Mouse (Mus musculus) liver, embryonic 14.5 days (tissue): ENCODE measurements around the gene Tapbp. TPM values are rescaled to one million over a fixed set of nuclear protein-coding genes. Genes with fewer than 3 reads are reported as not detected.
A peak's percentile ranks its signal among the peaks of the same experiment; 100 is the strongest.

Experiments used
- ATAC-seq: fragments of 200-750 bp; cut with Nextera tagmentation; 2 replicates; pipeline ENCODE4 v1.8.0; 2017; ENCODE audit warnings: moderate number of reproducible peaks, mild to moderate bottlenecking, moderate library complexity; ENCODE audit not compliant: insufficient read depth
- DNase-seq, 3 experiments: peaks; one replicate each; pipeline ENCODE4 v3.0.0-alpha.2; 2012 to 2013; ENCODE audit warnings: low read depth in 3 of 3, low spot score in 3 of 3
- H3K27ac ChIP-seq: fragments of 300-500 bp; sonication (generic); 2 replicates; pipeline ENCODE4 v1.5.1; 2014; ENCODE audit warnings: moderate library complexity, mild to moderate bottlenecking, control low read depth, inconsistent platforms
- H3K27me3 ChIP-seq: fragments of 300-500 bp; sonication (generic); 2 replicates; pipeline ENCODE4 v1.6.1; 2014; ENCODE audit warnings: mild to moderate bottlenecking, low read length, moderate library complexity; ENCODE audit not compliant: control insufficient read depth, insufficient read depth
- H3K36me3 ChIP-seq: fragments of 300-500 bp; sonication (generic); replicated peaks from 2 replicates; pipeline ENCODE4 v1.6.1; 2014; ENCODE audit warnings: low read depth; ENCODE audit not compliant: control insufficient read depth, insufficient read depth
- H3K4me1 ChIP-seq, 2 experiments: fragments of 200-500 bp in 1 of 2; fragments of 300-500 bp in 1 of 2; sonication (generic) in 1 of 2; replicated peaks; 2 replicates each; pipeline ENCODE4 v1.6.1; 2012 to 2014; ENCODE audit warnings: antibody characterized with exemption in 1 of 2, inconsistent platforms in 1 of 2, low read length in 1 of 2; ENCODE audit not compliant: control insufficient read depth in 2 of 2, insufficient read depth in 2 of 2
- H3K4me2 ChIP-seq: fragments of 300-500 bp; sonication (generic); 2 replicates; pipeline ENCODE4 v1.6.1; 2014; ENCODE audit warnings: low read depth, mild to moderate bottlenecking, control low read depth, moderate library complexity
- H3K4me3 ChIP-seq, 2 experiments: fragments of 200-500 bp in 1 of 2; fragments of 300-500 bp in 1 of 2; sonication (generic) in 1 of 2; 2 replicates each; pipeline ENCODE4 v1.5.1; 2012 to 2014; ENCODE audit warnings: low read depth in 2 of 2, low read length in 2 of 2, mild to moderate bottlenecking in 2 of 2, control low read depth in 1 of 2, inconsistent platforms in 1 of 2, moderate library complexity in 1 of 2; ENCODE audit not compliant: insufficient read depth in 1 of 2
- H3K9ac ChIP-seq: fragments of 300-500 bp; sonication (generic); replicated peaks from 2 replicates; pipeline ENCODE4 v1.6.1; 2014; ENCODE audit warnings: mild to moderate bottlenecking, control low read depth, moderate library complexity
- H3K9me3 ChIP-seq: fragments of 300-500 bp; sonication (generic); 2 replicates; pipeline ENCODE4 v1.6.1; 2016; ENCODE audit warnings: low read length, mixed read lengths; ENCODE audit not compliant: control insufficient read depth
- CTCF ChIP-seq: IDR thresholded peaks from 2 replicates; pipeline ENCODE4 v1.5.1; 2016; ENCODE audit warnings: antibody characterized with exemption, low read depth, control low read depth
- EP300 ChIP-seq: IDR thresholded peaks from 2 replicates; pipeline ENCODE4 v1.6.1; 2016; ENCODE audit warnings: antibody characterized with exemption, low read depth
- WGBS: fragments of 180-500 bp; shearing (Covaris S2); extraction: QIAGEN DNeasy Blood & Tissue Kit; methylation state at CpG from one replicate; pipeline ENCODE4 v1.1.7; 2014; ENCODE audit not compliant: insufficient replicate concordance; 5-methylcytosine and 5-hydroxymethylcytosine counted together
- polyA plus RNA-seq, 2 experiments: library from polyadenylated mRNA; depleted of rRNA in 1 of 2; stranded (reverse) in 1 of 2; unstranded in 1 of 2; fragments of >200 nt; fragmentation: Nextera tagmentation in 1 of 2; extraction: Ambion mirVana in 1 of 2; gene quantifications; 2 replicates each; pipeline versions ENCODE4 v1.2.1 to v1.2.3; 2012 to 2014

Gene Tapbp
- polyA plus RNA-seq, 2 experiments: 10.6 to 24.0 TPM

DNA sequence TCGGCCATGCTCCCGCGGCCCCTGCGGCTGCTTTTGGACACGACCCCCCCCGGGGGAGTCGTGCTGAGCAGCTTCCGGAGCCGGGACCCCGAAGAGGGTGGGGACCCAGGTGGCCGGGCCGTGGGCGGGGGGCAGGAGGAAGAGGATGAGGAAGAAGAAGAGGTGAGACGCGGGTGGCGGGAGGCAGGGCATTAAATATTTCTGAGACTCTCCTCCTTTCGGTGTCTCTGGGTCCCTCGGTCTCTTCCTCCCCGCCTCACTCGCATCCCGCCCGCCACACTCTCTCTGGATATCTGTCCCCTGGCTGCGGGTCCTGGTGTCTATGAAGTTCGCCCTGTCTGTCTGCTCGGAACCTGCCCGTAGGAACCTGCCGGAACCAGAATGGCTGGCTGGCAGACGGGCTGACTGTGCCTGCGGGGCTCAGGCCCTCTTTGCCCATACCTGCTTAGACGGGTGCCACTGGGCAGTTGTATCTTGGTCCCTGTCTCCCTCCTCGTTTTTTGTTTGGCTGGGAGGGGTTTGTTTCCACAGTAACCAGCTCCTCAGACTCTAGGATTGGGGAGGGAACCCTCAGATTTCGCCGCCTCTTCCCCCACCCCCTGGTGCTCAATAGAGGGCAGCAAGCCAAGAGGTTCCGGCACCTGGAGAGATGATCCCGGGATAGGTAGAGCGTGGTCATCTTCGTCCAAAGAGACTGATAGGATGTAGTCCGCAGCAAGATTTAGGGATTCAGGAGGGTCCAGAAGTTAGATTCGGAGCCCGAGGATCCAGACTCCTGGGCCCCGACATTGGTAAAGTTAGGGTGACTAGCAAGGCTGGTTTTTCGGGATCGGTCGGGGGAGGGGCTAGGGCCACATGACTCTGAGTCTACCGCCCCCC is 14.8 kb downstream of the Tapbp start:
- H3K36me3 ChIP-seq: peaks cover 2% of the 10 kb centered on the region; the same call in 1 of the 2 replicates
- H3K27ac ChIP-seq: peak overlapping the region; percentile 83
- DNase-seq (peak in 1 of 3 experiments; percentile 71), ATAC-seq (peak; percentile 9; the same call in 1 of the 2 replicates)
- H3K4me2 ChIP-seq: peak overlapping the region; percentile 100
- peaks cover 2 to 4% of the 10 kb centered on the region in 2 experiments; a peak in 2 of 4 replicates for H3K4me1 ChIP-seq
- H3K9ac ChIP-seq: peak overlapping the region; percentile 79
- WGBS: 1% methylated on average over 45 of the region's 45 CpGs
- TF ChIP-seq EP300: no peak
- no peak; the same call in 1 of the 2 replicates for TF ChIP-seq CTCF
- no peaks in the 10 kb centered on the region for H3K27me3 ChIP-seq
- H3K9me3 ChIP-seq: no peaks in the 10 kb centered on the region
- H3K4me3 ChIP-seq: peak overlapping the region; percentile 74 to 88

DNA sequence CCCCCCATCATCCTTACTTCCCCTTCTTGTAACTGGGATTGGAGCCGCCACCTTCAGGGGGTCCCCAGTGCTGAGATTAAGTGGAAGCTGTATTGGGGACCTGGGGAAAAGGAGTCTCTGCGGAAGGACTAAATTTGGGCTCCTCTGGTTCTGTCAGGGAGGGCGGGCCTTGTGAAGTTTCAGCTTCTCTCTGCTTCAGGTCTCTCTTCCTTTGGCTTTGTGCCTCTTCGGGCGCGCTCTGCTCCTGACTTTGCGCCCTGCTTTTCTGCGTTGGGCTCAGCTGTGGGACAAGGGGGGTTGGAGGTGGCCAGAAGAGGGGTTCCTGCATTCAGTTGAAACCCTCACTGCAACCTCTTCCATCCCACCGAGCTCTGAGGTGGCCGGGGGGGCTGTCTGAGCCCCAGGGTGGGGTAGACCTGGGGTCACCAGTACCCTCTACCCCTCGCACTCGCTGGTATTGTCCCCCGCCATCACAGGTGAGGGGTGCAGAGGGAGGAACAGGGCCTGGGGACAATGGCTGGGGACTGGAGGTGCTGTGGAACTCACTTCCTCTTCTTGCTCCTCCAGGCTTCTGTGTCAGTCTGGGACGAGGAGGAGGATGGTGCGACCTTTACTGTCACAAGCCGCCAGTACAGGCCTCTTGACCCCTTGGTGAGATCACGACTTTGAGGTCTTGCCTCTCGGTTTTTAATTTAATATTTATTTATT is 15.6 kb downstream of the Tapbp start:
- DNase-seq: no peak
- H3K4me1 ChIP-seq: peaks cover 2 to 4% of the 10 kb centered on the region in 2 experiments; a peak in 2 of 4 replicates

DNA sequence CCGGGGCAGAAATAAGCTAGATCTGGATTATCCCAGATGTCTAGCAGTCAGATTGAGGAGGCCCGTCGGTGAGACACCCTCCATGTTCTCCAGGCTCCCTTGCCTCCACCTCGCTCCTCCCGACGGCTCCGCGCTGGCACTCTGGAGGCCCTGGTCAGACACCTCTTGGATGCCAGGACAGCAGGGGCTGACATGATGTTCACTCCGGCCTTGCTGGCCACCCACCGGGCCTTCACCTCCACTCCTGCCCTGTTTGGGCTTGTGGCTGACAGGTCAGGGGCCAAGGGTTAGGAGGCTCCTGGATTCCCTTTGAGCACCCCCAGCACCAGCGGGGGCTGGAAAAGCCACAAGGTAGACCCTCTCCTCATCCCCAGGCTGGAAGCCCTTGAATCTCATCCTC is 16.2 kb downstream of the Tapbp start:
- no peak overlapping the region for H3K4me2 ChIP-seq
- peaks cover 2 to 4% of the 10 kb centered on the region in 2 experiments; a peak in 2 of 4 replicates for H3K4me1 ChIP-seq
- H3K9ac ChIP-seq: no peak overlapping the region
- H3K27ac ChIP-seq: no peak overlapping the region
- ATAC-seq: no peak
- no peaks in the 10 kb centered on the region for H3K27me3 ChIP-seq
- TF ChIP-seq EP300: no peak
- no peak for TF ChIP-seq CTCF
- WGBS: 89% methylated on average over 11 of the region's 11 CpGs
- no peak overlapping the region for H3K4me3 ChIP-seq
- no peak for DNase-seq
- no peaks in the 10 kb centered on the region for H3K9me3 ChIP-seq
- peaks cover 2% of the 10 kb centered on the region for H3K36me3 ChIP-seq

More for the DNA sequence above, 15.6 kb downstream of the Tapbp start:
- Histone ChIP-seq H3K36me3 (peaks cover 2% of the 10 kb centered on the region; the same call in 1 of the 2 replicates), H3K27ac (no peak overlapping the region; the same call in 1 of the 2 replicates), H3K27me3 (no peaks in the 10 kb centered on the region), H3K4me2 (peak overlapping the region; percentile 100), H3K9ac (no peak overlapping the region; the same call in none of the 2 replicates), H3K9me3 (no peaks in the 10 kb centered on the region), H3K4me3 (peak overlapping the region; percentile 74 to 88; a peak in 3 of 4 replicates)
- TF ChIP-seq EP300: no peak
- TF ChIP-seq CTCF: no peak
- 46% methylated on average over 18 of the region's 18 CpGs for WGBS
- no peak for ATAC-seq

DNA sequence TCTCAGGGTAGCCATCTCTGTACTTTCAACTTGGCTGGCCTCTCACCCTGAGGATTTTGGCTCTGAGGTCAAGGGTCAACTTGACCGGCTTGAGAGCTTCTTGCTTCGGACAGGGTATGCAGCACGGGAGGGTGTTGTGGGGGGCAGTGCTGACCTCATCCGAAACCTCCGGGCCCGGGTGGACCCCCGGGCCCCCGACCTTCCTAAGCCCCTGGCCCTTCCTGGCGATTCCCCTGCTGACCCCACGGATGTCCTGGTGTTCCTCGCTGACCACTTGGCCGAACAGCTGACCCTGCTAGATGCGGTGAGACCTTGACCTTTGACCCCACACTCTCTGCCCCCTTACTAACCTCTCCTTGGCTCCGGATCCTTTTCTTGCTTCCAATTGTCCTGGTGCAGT is 16.7 kb downstream of the Tapbp start:
- Histone ChIP-seq H3K9ac (no peak overlapping the region), H3K9me3 (no peaks in the 10 kb centered on the region), H3K36me3 (peaks cover 2% of the 10 kb centered on the region), H3K4me3 (no peak overlapping the region), H3K4me1 (peaks cover 2 to 4% of the 10 kb centered on the region in 2 experiments; a peak in 2 of 4 replicates), H3K27ac (no peak overlapping the region), H3K27me3 (no peaks in the 10 kb centered on the region), H3K4me2 (no peak overlapping the region)
- ATAC-seq (no peak), DNase-seq (no peak)
- WGBS: 79% methylated on average over 14 of the region's 14 CpGs
- TF ChIP-seq CTCF: no peak
- TF ChIP-seq EP300: no peak

DNA sequence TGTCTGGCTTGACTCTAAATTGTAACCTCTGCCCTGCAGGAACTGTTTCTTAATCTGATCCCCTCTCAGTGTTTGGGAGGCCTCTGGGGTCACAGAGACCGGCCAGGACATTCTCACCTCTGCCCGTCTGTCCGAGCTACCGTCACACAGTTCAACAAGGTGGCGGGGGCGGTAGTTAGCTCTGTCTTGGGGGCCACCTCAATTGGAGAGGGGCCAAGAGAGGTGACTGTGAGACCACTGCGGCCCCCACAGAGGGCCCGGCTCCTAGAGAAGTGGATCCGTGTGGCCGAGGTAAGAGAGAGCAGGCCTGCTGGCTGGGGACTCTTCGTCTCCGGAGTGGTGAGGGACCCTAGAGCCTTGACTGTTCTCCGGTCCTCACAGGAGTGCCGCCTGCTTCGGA is 17.3 kb downstream of the Tapbp start:
- TF ChIP-seq CTCF (no peak), EP300 (no peak)
- H3K27me3 ChIP-seq: no peaks in the 10 kb centered on the region
- no peak overlapping the region for H3K27ac ChIP-seq
- no peak overlapping the region for H3K4me2 ChIP-seq
- ATAC-seq (no peak), DNase-seq (no peak)
- H3K9me3 ChIP-seq: no peaks in the 10 kb centered on the region
- H3K9ac ChIP-seq: 0 out of 2 replicates have a peak overlapping the region, but pooled peaks have one; percentile 23
- H3K4me1 ChIP-seq: peaks cover 2 to 3% of the 10 kb centered on the region in 2 experiments; a peak in 2 of 4 replicates
- peaks cover 2% of the 10 kb centered on the region for H3K36me3 ChIP-seq
- H3K4me3 ChIP-seq: no peak overlapping the region
- WGBS: 89% methylated on average over 15 of the region's 15 CpGs
